Mouse (Mus musculus) liver, embryonic 14.5 days (tissue): ENCODE data around the gene Sema3d. TPM values are rescaled to one million over a fixed set of nuclear protein-coding genes. Genes with fewer than 3 reads are reported as not detected.

Experiments used
- ATAC-seq: fragments of 200-750 bp; cut with Nextera tagmentation; 2 replicates; pipeline ENCODE4 v1.8.0; 2017; ENCODE audit warnings: moderate number of reproducible peaks, mild to moderate bottlenecking, moderate library complexity; ENCODE audit not compliant: insufficient read depth
- DNase-seq, 3 experiments: peaks; one replicate each; pipeline ENCODE4 v3.0.0-alpha.2; 2012 to 2013; ENCODE audit warnings: low read depth in 3 of 3, low spot score in 3 of 3
- H3K27ac ChIP-seq: fragments of 300-500 bp; sonication (generic); 2 replicates; pipeline ENCODE4 v1.5.1; 2014; ENCODE audit warnings: moderate library complexity, mild to moderate bottlenecking, control low read depth, inconsistent platforms
- H3K27me3 ChIP-seq: fragments of 300-500 bp; sonication (generic); 2 replicates; pipeline ENCODE4 v1.6.1; 2014; ENCODE audit warnings: mild to moderate bottlenecking, low read length, moderate library complexity; ENCODE audit not compliant: control insufficient read depth, insufficient read depth
- H3K36me3 ChIP-seq: fragments of 300-500 bp; sonication (generic); replicated peaks from 2 replicates; pipeline ENCODE4 v1.6.1; 2014; ENCODE audit warnings: low read depth; ENCODE audit not compliant: control insufficient read depth, insufficient read depth
- H3K4me1 ChIP-seq, 2 experiments: fragments of 200-500 bp in 1 of 2; fragments of 300-500 bp in 1 of 2; sonication (generic) in 1 of 2; replicated peaks; 2 replicates each; pipeline ENCODE4 v1.6.1; 2012 to 2014; ENCODE audit warnings: antibody characterized with exemption in 1 of 2, inconsistent platforms in 1 of 2, low read length in 1 of 2; ENCODE audit not compliant: control insufficient read depth in 2 of 2, insufficient read depth in 2 of 2
- H3K4me2 ChIP-seq: fragments of 300-500 bp; sonication (generic); 2 replicates; pipeline ENCODE4 v1.6.1; 2014; ENCODE audit warnings: low read depth, mild to moderate bottlenecking, control low read depth, moderate library complexity
- H3K4me3 ChIP-seq, 2 experiments: fragments of 200-500 bp in 1 of 2; fragments of 300-500 bp in 1 of 2; sonication (generic) in 1 of 2; 2 replicates each; pipeline ENCODE4 v1.5.1; 2012 to 2014; ENCODE audit warnings: low read depth in 2 of 2, low read length in 2 of 2, mild to moderate bottlenecking in 2 of 2, control low read depth in 1 of 2, inconsistent platforms in 1 of 2, moderate library complexity in 1 of 2; ENCODE audit not compliant: insufficient read depth in 1 of 2
- H3K9ac ChIP-seq: fragments of 300-500 bp; sonication (generic); replicated peaks from 2 replicates; pipeline ENCODE4 v1.6.1; 2014; ENCODE audit warnings: mild to moderate bottlenecking, control low read depth, moderate library complexity
- H3K9me3 ChIP-seq: fragments of 300-500 bp; sonication (generic); 2 replicates; pipeline ENCODE4 v1.6.1; 2016; ENCODE audit warnings: low read length, mixed read lengths; ENCODE audit not compliant: control insufficient read depth
- CTCF ChIP-seq: IDR thresholded peaks from 2 replicates; pipeline ENCODE4 v1.5.1; 2016; ENCODE audit warnings: antibody characterized with exemption, low read depth, control low read depth
- EP300 ChIP-seq: IDR thresholded peaks from 2 replicates; pipeline ENCODE4 v1.6.1; 2016; ENCODE audit warnings: antibody characterized with exemption, low read depth
- WGBS: fragments of 180-500 bp; shearing (Covaris S2); extraction: QIAGEN DNeasy Blood & Tissue Kit; methylation state at CpG from one replicate; pipeline ENCODE4 v1.1.7; 2014; ENCODE audit not compliant: insufficient replicate concordance; 5-methylcytosine and 5-hydroxymethylcytosine counted together
- polyA plus RNA-seq, 2 experiments: library from polyadenylated mRNA; depleted of rRNA in 1 of 2; stranded (reverse) in 1 of 2; unstranded in 1 of 2; fragments of >200 nt; fragmentation: Nextera tagmentation in 1 of 2; extraction: Ambion mirVana in 1 of 2; gene quantifications; 2 replicates each; pipeline versions ENCODE4 v1.2.1 to v1.2.3; 2012 to 2014

The Sema3d gene
- polyA plus RNA-seq (2012; rRNA removed) (0.32 and 0.38 TPM in 2 replicates), polyA plus RNA-seq (2014; fragmentation: Nextera tagmentation; extraction: Ambion mirVana) (0.65 and 0.99 TPM in 2 replicates)

DNA sequence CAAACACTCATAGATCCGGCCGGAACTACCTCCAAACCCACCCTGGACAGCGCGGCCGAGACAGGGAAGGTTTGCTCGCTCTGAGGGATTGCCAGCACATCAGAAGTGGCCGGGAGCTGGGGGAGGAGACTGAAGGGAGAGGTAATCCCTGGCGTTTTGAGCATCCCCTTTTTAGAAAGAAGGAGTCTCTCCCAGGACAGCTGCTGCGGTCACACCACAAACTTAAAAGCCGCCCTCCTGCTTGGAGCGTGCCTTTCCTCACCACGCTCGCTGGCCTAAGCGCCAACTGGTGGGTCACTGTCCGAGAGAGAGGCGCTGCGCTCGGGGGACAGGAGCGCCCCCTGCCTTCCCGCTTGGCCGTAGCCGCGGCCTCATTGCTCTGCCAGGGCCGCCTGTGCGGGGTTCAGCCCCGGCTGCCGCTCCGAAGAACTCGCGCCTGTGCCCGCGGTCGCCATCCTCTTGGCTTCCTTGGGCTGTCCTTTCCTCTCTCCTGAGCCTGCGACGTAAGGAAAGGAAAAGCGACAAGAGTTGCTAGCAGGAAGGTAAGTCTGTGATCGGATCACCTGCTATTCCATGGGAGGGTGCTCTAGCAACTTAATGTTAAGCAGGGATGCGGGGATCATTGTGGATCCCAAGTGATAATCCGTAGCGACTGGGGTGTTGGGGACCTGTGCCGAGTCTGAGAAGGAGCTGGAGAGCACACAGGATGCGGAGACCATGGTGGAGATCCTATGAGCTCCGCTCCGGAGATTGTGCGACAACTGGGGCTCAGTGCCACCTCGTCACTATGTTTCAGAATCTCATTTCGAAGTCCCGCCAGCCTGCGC, at the start of gene Sema3d:
TSS of gene Sema3d (plus strand) at position 253 of the 827 bp plus-strand sequence.
- WGBS, result 2% methylated on average over 46 of the region's 49 CpGs
- Histone ChIP-seq H3K9me3 (no peaks in the 10 kb centered on the region), H3K27ac (no peak within 1 kb of the TSS), H3K36me3 (no peaks in the 10 kb centered on the region), H3K4me2 (peak within 1 kb of the TSS; percentile 52), H3K4me3 (peak within 1 kb of the TSS; percentile 28 to 48), H3K9ac (no peak within 1 kb of the TSS), H3K4me1 (no peaks in the 10 kb centered on the region), H3K27me3 (peaks cover 8% of the 10 kb centered on the region; the same call in 1 of the 2 replicates)
- ATAC-seq (peak; percentile 58; the same call in 1 of the 2 replicates), DNase-seq (no peak)
- TF ChIP-seq CTCF (peak; percentile 59), EP300 (no peak)

DNA sequence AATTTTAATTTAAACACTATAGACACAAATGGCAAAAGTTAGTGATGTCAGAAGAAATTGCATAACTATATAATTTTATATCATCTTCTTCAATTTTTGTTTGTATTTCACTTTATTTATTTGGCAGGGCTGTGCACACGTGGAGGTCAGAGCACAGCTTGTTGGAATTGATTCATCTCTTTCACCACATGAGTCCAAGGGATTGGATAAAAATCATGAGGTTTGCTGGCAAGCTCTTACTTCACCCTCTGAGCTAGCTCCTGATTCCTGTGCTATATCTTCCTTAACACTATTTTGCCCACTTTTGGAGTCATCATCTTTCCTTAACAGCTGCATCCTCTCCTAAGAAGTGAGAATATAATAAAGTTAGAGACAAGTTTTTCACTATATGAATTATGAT, 5.9 kb upstream of the Sema3d start:
- WGBS, result 32% methylated on average over 1 of the region's 1 CpGs
- TF ChIP-seq CTCF (no peak), EP300 (no peak)
- H3K27ac ChIP-seq, result no peak overlapping the region
- DNase-seq (no peak), ATAC-seq (no peak)
- no peaks in the 10 kb centered on the region for H3K36me3 ChIP-seq
- H3K27me3 ChIP-seq, result no peaks in the 10 kb centered on the region
- H3K9me3 ChIP-seq, result no peaks in the 10 kb centered on the region
- no peak overlapping the region for H3K9ac ChIP-seq
- no peak overlapping the region for H3K4me2 ChIP-seq
- H3K4me3 ChIP-seq, result no peak overlapping the region
- no peaks in the 10 kb centered on the region for H3K4me1 ChIP-seq

DNA sequence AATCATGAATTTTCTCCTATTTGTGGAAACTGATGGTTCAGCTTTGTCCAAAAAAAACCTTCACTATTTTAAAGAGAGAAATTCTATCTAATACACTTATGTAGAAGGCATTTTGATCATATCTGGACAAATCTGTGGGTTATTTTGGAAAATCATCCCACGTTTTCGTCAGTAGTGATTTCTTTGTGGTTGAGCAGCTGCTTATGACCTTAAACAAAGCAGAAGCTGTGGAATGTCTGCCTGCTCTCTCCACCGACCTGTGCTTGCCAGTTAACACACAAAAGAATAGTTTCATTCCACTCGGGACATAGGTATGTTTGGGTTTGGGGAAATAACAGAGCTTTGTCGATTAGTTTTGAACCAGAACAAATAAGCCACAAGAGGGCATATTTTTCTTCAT, 4.3 kb upstream of the Sema3d start:
- no peak overlapping the region for H3K4me2 ChIP-seq
- H3K27me3 ChIP-seq, result peaks cover 7% of the 10 kb centered on the region; the same call in 1 of the 2 replicates
- WGBS, result 29% methylated on average over 5 of the region's 5 CpGs
- no peaks in the 10 kb centered on the region for H3K9me3 ChIP-seq
- no peak for TF ChIP-seq CTCF
- TF ChIP-seq EP300, result no peak
- no peak overlapping the region for H3K9ac ChIP-seq
- no peaks in the 10 kb centered on the region for H3K36me3 ChIP-seq
- no peak for DNase-seq
- H3K4me3 ChIP-seq, result no peak overlapping the region
- no peak for ATAC-seq
- no peaks in the 10 kb centered on the region for H3K4me1 ChIP-seq
- H3K27ac ChIP-seq, result no peak overlapping the region

DNA sequence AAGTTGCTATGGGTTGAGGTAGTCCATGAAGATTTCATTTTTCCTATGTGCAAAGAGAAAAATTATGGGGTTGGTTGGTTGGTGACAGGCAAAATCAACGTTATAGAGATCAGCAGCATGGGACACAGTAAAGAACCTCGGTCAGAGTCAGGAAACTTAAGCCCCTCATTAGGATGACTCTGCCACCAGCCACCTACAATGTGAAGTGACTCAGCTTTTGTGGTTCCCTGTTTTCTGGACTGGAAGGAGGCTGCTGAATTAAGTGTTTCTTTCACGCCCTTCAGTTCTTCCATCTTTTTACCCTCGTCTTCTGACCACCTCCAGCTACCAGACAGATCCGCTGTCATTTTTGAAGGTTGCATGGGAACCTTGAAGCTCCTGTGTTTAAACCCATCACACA, 1.2 kb upstream of the Sema3d start:
- H3K4me3 ChIP-seq, result no peak overlapping the region
- H3K27ac ChIP-seq, result no peak overlapping the region
- 42% methylated on average over 5 of the region's 5 CpGs for WGBS
- H3K27me3 ChIP-seq, result peaks cover 8% of the 10 kb centered on the region; the same call in 1 of the 2 replicates
- TF ChIP-seq CTCF (no peak), EP300 (no peak)
- H3K9me3 ChIP-seq, result no peaks in the 10 kb centered on the region
- ATAC-seq, result no peak
- DNase-seq, result no peak
- H3K4me1 ChIP-seq, result no peaks in the 10 kb centered on the region
- no peak overlapping the region for H3K4me2 ChIP-seq
- H3K36me3 ChIP-seq, result no peaks in the 10 kb centered on the region
- no peak overlapping the region for H3K9ac ChIP-seq

DNA sequence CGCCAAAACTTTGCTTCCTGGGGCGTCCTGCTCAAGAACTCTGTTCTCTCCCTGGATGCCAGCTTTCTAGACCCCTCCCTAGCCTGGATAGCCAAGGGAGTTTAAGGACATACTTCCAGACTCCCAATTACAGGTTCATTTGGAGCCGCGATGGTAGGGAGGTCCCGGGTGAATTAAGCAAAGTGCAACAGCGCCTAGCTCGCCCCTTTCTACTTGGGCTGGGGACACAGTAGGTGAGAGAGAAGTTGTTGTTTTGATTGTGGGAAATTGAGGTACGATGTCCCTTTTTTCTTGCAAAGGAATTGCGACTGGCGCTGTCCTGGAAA, 738 bp downstream of the Sema3d start:
- no peak for TF ChIP-seq CTCF
- TF ChIP-seq EP300, result no peak
- no peak overlapping the region for H3K9ac ChIP-seq
- H3K27ac ChIP-seq, result no peak overlapping the region
- H3K36me3 ChIP-seq, result no peaks in the 10 kb centered on the region
- H3K9me3 ChIP-seq, result no peaks in the 10 kb centered on the region
- peaks cover 8% of the 10 kb centered on the region; the same call in 1 of the 2 replicates for H3K27me3 ChIP-seq
- WGBS, result 3% methylated on average over 10 of the region's 10 CpGs
- no peaks in the 10 kb centered on the region for H3K4me1 ChIP-seq
- H3K4me2 ChIP-seq, result peak overlapping the region; percentile 52
- H3K4me3 ChIP-seq, result peak overlapping the region; percentile 28 to 48; a peak in 3 of 4 replicates
- no peak for ATAC-seq
- no peak for DNase-seq
